Mouse (Mus musculus) lung, postnatal 25 days (tissue): ENCODE data around the gene Ifrd1.
A peak's percentile ranks its signal among the peaks of the same experiment; 100 is the strongest.

Experiments
- DNase-seq: peaks from one replicate; pipeline ENCODE4 v3.0.0; 2022; ENCODE audit warnings: low spot score

Ifrd1 gene

DNA sequence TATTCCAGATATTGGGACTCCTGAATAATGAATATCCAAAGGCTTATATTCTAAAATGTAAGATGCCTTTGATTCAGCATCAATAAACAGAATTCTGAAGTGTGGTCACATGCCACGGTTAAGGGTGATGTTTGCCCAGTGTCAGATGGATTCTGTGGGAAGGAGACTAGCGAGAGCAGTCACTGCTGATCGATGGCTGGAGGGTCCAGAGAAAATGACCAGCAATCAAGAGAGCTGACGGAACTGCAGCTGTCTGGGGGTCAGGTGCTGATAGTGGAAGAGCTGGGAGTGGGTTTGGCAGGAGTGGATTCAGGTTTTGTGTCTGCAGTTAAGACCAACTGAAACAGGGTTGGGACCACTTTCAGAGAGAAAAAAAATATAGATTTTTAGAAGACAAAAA lies 5.1 kb downstream of the Ifrd1 start:
- no peak for DNase-seq

DNA sequence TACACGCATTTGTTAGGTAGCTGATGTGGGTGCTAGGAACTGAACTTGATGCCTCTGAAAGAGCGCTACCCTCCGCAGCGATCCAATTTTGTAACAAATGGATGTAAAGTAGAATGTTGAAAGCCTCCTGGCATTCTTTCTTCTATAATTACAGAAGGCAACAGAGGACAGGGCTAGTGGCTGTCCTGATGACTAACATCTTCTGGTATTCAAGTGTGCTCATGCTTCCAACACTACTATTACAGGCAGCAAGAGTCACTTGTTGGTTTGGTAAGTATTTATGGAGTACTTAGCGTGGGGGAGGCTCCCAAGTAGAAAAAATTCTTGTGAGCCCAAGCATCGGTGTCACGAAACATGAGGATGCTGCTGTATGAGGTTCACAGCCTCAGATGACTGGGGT lies 9.1 kb downstream of the Ifrd1 start:
- DNase-seq: peak; percentile 55

DNA sequence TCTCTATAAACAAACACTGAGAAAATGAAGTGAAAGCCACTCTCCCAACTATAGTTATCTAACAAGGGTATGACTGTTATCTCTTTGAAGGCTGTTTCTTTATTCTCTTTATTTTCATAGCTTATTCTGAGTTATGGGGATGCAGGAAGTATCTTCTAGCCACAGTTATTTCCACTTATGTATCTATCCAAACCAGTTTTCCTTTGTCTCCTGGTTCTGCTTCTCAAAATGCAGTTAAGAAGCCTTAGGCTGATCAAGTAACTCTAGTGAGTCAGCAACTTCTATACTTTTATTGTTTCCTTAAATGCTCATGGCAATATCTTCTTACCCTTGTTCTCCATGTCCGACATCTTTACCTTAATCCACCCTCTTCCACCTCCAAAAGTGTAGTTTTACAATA lies 16.1 kb downstream of the Ifrd1 start:
- no peak for DNase-seq

DNA sequence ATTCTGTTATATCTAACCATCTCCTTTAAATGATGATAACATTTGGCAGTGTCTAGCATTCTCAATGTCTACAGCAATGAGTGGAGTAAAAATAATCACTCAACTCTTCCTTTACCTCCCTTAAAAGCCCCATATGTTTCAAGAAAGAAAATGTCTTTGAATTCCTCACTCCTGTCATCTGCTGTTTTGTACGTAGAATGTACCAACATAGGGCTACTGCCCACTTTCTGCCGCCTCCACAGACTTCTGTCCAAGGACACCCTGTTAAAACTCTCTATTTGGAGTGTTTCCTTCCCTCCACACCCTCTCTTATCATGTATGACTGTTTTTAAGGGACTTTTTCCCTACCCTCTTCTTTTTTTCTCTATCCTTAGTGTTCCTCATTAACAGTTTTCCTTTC lies 16.7 kb downstream of the Ifrd1 start:
- no peak for DNase-seq

DNA sequence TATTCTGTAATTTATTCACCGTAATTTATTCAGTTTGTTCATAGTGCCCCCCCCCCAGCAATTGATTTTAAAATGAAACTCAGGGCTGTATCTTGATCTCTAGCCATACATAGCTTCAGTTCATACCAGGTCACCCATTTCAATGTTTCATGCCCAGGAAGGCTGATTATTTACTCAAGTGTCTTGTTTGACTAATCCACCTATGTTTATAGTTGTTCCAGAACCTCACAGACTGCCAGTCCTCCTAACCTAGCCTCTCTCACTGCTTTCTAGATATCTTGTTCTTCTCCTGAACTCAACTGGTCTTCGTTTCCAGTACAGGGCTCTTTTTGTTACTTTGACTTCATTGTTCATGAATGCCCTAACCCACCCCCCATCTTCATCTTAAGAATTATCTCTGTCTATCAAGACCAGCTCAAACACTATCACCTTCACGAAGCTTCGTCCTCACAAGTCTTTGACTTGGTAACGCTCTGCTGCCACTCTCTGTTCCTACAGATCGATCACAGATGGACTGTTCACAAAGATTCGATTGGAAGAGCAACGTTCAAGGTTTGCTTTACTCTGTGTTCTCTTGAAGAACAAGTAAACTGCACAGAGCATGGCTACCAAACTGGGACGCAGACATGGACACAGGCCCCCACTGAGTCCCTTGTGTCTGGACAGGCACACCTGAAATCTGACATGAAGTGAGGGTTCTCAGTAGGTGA lies 24.0 kb downstream of the Ifrd1 start:
- DNase-seq: no peak

DNA sequence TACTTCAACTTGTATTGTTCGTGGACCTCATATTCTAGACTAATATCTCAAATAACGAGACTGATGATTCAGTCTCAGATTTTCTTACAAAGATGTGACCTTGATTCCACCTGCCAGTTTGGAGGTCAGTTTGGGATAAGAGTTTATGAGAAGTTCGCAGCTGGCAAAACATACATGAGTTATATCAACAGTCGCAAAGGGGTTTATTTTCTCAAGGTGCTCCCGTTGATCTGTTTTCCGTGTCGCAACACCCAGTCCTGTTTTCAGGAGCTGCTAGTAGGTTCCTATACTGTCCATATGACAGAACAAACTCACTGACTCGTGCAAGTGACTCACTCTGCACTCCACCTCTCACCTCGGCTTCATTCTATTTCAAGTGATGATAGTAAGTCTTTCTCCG lies 24.6 kb downstream of the Ifrd1 start:
- DNase-seq: no peak

DNA sequence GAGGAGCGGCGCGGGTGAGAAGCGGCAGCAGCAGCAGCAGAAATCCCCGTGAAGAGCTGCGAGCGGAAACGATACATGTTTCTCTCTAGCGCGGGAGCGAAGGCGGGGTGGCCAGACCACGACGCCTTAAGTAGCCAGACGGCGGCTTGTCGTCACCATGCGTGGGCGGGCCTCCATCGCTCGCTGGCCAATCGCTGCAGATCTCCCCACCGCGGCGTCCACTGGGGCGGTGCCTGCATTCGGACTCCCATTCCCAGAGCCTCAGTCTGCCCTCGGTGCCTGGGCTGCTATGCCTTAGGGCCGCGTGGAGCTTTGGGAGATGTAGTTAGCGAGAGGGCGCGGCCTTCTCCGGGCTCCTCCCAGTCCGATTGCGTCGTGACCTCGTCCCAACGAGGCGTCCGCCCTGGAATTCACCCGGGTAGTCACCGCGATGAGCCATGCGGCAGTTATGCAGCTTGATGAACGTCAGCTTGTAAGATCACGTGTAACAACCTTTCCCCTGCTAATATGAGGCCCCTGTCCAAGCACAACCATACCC lies 25.2 kb downstream of the Ifrd1 start:
- peak; percentile 99 for DNase-seq

DNA sequence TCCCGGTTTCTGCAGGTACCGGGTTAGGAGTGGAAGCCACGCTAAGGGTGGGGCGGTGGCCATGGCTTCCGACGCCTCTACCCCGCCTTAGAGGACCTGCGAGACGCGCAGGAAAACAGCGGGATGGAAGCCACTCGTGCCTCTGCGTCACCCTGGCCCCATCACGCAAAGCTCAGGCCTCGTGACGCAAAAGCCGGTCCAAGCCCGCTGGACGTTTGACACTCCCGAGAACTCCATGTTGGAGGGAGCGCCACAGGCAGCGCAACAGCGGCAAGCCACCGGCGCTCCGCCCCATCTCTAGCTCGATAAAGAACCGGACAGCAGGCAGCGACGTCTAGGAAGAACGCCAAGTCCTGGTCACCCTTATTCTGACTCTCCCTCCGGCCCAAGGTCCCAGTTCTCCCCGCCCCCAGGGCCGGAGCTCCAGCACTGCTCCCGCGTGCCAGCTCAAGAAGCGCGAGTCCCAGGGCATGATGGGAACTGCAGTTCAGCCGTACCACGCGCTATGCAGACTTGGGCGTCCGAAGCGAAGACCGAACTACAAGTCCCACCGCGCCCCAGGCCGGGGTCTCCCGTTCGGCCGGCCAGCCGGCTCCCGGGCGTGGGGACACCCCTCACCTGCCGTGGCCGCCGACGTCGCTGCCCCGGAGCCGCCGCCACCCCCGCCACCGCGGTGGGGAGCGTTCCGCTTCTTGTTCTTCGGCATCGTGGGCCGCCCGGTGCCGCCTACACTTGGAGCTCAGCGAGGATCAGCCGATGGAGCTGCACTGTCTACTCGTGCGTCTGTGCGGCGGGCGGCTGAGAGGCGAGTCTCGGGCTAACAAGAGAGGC lies 25.8 kb downstream of the Ifrd1 start:
- peak; percentile 97 for DNase-seq

DNA sequence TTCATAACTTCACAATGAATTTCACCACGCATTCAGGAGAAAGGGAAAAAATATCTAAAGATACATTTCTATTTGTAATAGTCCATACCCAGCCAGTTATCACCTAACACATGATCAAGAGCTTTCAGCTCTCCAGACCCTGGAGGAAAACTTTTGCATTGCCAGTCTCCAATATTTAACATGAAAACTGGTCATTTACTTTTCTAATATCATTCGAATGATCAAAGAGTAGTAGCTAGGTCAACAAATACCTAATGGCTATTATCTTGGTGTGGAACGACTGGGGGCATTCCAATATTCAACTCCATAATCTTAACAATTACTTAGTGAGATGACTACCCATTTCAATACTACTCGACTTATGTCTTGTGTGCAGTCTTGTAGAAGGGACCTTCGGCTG lies 26.7 kb downstream of the Ifrd1 start:
- no peak for DNase-seq

DNA sequence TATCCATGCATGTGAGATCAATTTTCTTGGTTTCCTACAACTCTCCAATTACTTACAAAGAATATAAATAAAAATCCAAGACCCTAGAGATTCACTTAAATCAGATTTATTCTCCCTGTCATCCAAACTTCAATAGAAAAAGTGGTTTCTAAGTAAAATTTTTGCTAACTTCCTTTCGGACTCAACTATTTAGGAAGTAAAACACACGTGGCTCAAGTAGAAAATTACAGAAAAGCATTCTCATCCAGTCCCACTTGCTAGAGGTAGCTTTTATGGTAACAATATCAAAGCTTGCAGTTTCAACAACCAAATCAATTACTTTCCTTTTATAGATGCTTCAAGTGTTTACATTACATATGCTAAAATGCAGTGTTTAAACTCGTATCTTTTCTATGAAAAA lies 27.4 kb downstream of the Ifrd1 start:
- DNase-seq: no peak

DNA sequence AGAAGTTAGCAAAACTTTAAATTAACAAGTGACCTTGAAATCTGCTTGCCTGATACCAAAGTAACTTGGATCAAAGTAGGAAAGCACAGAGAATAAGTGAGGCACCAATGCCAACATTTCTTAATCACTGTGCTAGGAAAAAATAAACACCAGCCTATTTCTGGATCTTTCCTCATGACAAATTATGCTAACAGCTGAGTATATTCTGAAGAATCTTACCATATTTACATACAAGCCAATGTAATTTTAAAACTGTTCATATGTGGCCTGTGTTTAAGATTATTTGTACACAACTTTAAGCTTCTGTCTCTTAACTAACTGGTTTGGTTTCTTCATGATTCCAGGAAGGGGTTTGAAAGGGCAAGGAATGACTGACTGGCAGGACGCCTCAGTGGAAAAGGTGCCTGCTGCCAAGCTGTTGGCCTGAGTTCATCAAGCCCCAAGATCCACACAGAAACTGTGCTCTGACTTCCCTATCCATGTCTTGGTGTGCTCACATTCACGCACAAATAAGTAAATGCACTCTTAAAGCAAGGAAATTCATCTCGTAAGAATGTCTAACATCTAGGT lies 28.2 kb downstream of the Ifrd1 start:
- peak; percentile 48 for DNase-seq

DNA sequence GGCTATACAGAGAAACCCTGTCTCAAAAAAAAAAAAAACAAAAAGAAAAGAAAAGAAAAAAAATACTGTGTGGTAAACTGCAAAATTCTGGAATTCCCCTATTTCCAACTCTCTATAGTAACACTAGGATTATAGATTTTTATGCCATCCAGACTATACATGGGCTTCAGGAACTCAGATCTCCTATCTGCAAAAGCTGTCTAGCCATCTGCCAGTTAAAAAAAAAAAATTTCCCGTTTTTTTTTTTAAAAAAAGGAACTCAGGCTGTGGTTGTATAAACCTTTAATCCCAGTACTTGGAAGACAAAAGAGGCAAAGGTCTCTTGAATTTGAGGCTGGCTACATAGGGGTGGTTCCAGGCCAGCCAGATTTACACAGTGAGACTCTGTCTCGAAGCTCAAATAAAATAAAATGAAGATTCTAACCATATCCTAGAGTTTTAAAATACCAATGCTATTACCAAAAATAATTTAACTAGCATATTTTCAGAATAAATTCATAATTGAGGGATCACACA lies 29.8 kb downstream of the Ifrd1 start:
- DNase-seq: no peak

DNA sequence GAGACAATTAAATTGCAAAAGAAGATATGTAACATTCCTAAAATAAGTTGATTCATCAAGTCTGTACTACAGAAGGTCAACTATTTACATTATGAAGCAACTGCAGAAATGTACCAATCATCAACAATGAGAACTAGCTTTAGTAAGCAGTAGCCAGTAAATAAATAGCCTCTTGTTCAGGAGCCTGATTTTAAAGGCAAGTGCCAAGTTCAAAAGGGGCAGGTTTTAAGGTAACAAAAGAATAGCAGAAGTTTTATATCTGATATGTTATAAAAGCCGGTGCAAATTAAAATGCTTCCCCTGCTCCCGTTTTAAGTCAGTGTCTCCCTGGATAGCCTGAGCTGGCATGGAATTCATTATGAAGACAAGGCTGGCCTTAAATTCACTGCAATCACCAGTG lies 30.5 kb downstream of the Ifrd1 start:
- DNase-seq: no peak

DNA sequence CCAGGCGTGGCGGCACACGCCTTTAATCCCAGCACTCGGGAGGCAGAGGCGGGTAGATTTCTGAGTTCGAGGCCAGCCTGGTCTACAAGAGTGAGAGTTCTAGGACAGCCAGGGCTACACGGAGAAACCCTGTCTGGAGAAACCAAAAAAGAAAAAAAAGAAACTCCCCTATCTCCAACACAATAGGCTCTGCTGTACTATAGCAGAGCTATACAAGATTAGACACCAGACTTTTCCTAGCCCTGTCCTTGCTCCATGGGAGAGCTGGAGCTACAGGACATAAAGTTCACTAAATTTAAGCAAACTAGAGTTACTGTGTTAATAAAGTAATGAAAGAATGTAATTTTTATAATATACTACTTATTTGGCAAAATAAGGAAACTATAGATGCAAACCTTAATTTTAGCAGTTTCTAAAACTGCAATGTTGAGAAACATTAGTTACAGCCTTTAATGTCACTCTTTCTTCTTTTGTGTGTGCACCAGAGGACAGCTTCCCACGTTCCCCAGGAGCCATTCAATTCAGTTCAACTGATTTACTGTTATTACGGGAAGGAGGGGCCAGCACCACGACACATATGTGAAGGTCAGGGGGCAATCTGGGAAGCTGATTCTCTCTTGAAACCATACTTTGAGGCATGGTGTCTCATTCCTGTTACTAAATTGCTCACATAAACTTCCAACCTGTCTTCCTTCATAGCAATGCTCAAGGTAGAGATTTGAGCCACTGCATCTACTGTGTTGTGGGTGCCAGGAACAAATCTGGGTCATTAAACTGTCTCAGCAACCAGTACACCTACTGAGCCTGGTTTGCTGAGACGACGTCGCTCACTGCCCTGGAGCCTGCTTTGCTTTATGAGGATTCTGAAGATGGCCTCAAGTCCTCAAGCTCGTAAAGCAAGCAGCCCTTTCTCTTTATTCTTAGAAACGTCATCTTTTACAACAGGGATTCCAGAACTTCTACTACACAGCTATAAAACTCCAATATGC lies 33.1 kb downstream of the Ifrd1 start:
- DNase-seq: no peak

DNA sequence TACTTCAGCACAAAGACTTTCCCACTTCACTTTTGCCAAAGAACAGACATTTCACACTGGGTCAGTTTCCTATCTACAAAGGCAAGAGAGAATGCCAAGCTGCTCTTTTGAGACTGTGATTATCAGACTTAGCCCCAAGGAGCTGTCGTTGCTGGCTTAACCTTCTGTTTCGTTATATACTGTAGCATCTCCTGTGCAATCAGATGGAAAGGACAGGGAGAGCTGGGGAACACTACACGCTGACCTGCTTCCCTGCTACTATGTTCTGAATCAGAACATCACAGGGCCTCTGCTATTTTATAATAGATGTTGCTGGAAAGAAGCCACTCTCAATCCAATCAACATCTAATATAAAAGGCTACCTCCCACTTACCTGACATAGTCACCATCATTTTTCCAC lies 39.3 kb downstream of the Ifrd1 start:
- DNase-seq: no peak

DNA sequence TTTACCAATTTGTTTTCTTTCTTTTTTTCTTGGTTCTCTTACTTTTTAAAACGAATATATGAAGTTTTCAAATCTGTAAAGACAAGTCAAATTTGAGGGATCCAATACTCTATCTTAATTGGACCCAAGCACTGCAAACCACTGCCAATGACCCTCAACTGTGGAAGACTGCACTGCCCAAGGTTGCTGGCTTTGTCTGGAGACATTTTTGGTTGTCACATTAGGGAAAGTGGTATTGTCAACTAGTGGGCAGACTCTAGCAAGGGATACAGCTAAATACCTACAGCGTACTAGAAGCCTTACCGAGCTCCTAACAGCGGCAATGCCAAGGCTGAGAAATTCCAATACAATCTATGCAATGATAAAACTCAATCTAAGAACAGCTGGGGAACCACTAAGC lies 40.4 kb downstream of the Ifrd1 start:
- no peak for DNase-seq

DNA sequence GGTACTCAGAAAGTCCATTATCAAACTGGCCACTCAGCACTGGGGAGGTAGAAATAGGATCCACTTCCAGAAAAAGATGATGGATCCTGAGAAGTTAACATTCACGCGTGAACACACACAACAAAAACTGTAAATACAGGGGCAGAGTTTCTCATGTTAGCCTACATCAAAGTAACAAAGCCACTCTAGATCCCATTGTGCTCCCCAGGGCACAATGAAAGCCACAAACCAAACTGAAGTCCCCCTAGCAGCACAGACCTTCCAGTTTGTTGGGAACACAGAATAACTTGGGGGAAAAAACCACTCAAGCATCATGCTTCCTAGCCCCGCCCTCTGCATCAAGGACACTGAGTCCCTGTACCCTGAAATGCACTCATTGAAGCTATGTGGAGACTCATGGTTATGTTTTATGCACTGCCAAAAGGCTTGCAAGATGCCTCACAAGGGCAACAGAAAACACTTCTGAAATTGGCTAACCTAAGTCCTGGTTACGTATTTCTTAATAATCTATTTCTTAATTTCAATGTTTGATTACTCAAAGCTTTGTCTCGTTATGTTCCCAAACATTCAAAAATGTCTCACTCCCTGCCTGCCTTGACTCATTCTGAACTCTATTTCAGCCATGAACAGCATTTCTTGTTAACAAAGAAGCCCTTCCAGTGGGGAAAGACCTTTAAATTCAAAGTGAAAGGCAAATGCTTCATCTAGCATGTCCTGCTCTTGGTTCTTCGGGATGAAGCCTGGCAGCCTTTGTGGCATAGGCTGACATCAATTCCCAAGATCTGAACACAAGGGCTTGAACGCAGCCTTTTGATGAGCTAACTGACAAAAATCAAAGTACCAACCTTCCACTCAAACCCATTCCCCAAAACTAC lies 45.9 kb downstream of the Ifrd1 start:
- DNase-seq: peak; percentile 22

DNA sequence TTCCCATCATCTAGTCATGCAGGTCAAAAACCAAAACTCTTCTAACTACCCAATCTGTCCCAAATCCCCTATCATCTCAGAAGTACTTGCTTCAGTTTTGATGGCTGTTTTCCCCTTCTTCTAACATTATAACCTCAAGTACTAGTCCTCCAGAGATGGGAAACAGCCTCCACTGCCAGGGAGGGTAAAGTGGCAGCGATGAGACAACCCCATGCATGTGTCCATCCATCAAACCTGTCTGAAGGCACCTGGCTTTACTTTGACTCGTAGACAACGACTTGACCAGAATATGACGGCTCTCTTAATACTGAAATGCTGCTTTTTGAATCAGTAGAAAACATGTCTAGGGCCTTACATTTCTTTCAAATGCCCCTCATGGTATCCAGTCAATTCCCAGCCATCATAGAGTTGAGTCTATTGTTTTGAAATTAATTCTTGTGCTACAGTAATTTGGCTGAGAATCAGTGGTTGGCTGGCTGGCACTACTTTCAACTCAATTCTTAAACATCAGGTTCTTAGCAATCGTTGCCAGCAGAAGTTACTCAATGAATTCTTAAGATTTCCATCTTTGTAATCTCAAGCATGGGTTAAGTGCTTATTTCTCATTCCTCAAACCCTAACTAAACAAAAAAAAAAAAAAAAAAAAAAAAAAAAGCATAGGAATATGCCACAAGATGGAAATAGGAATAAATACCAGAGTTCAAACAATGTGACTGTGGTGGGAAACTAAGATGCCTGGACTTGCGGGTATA lies 47.6 kb downstream of the Ifrd1 start:
- DNase-seq: peak; percentile 48

DNA sequence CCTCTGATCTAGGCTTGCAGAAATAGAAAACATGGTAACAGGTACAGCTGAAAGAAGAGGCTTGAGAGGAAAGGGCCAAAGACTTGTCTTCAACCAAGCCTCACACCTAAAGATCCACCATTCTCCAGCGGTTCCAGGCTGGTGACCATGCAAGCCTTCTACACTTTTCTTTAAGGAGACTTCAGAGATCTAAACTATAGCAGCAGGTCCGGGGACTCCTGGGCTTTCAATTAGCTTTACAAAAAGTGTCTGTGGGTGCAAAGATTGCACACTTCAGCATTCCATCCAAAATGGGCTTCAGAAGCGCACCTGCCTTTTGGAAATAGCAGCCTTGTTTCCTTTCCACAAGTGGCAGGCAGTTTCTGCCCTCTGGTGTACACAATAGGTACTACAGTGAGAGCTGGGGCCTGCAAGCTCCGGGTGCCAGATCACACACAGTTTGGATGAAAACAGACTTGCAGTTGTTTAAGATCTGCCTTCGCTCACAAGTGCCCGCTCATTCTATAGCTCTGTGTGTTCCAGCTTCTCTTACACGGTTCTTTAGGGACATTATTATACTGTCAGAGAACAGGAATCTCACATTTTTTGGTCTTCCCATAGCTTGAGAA lies 48.4 kb downstream of the Ifrd1 start:
- peak; percentile 77 for DNase-seq
